Mouse (Mus musculus) cerebellum, adult (tissue): ENCODE measurements around the gene Slc7a10.
"Not testable (repeated sequence)": the region's sequence is repeated elsewhere in the genome, so short reads cannot be mapped to it uniquely, and the experiment has no call there.

Experiments
- ATAC-seq: cut with Nextera tagmentation; 2 replicates; pipeline ENCODE4 v1.9.2; 2017; ENCODE audit warnings: mild to moderate bottlenecking, moderate library complexity, mixed read lengths; ENCODE audit not compliant: insufficient number of reproducible peaks, low FRiP score, low TSS enrichment

The Slc7a10 gene

DNA sequence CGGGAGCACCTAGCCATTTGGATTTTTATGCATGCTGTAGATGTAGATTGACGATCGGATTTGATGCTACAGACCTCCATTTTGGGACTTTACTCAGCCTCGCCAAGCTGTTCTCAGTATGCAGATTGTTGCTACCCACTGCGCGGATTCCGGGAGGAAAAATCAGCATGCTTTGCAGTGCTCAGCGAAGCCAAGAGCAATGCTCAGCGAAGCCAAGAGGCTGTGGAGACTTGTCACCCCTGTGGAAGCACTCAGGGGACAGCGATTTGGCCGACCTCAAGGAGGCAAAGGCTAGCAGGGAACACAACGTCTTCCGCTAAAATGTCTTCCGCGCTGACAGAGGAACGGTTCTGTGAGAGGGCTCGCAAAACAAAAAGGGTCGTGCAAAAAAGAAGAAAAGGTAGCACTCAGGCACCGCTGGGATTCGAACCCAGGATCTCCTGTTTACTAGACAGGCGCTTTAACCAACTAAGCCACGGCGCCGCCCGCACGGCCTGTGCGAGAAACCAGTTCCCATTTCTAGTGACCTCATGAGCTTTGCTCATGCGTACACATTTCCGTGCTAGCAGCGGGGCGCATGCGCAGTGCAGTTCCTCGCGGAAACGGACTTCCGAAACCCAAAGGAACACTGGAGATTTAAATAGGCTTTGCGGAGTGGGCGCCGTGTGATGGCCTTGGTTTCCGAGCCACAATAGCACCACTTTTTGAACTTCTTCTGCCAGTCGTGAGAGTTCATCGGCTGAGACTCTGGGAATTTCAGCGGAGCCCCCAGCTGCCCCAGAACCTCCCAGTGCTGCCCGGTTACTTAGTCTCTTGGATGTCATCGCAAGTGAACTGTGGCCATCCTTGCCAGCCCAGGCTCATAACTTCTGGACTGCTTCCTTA is 48.4 kb downstream of the Slc7a10 start:
- ATAC-seq = peak; percentile 83

DNA sequence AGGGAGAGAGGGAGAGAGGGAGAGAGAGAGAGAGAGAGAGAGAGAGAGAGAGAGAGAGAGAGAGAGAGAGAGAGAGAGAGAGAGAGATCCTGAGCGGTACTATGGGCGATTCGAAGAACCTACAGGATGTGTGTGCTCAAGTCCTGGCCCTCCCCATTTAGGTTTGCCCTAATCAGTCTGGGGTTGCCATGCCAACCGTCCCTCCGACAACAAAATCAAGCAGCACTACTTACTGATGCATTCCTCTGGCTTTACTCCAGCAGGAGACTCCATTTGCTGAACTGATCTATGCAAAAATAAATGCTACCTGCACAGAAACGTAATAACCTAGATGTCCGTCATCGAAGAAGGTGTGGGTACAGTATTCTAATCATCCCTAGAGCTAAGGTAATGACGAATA is 49.1 kb downstream of the Slc7a10 start:
- ATAC-seq = peak; percentile 69

DNA sequence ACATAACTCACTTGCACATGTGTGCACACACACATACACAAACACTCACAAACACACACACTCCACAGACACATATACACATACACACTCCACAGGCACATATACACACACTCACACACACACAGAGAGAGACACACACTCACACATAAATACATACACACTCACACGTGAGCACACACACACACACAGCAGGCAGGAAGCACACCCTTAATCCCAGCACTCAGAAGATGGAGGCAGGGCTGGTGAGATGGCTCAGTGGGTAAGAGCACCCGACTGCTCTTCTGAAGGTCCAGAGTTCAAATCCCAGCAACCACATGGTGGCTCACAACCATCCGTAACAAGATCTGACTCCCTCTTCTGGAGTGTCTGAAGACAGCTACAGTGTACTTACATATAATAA is 51.8 kb downstream of the Slc7a10 start:
- ATAC-seq = not testable (repeated sequence)
